12 mouse cellular contexts compared by ENCODE assay signal in the genomic region with DNA sequence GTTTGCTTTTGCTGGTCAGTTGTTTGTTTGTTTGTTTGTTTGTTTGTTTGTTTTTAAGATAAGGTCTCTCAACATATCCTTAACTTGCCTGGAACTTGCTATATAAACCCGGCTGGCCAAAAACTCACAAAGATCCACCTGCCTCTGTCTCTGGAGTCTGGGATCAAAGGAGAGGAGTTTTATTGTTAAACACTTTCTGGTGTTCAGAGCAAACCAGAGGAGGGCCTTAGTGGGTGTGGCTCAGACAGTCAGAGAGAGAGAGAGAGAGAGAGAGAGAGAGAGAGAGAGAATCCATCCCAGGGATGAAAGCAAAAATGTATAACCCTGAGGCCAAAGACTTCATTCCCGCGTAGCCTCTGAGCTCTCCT. TPM values are rescaled to one million over a fixed set of nuclear protein-coding genes. Genes with fewer than 3 reads are reported as not detected.
DNase-seq lines count a peak whose midpoint lies in the region; ATAC-seq lines count a peak whose summit lies in the region.
"Had no signal": no experiment of that assay in that cellular context is flagged by ENCODE, and none has a peak within 500 bp of the region (broad histone marks: within the 10 kb centered on the region; RNA-seq: fewer than 3 reads in every experiment).

No protein-coding gene starts in this region.

- no peak overlapping the region for H3K4me3 ChIP-seq in neural tube, embryonic 11.5 days (ENCODE audit: low read depth, low read length)
- H3K4me3 ChIP-seq in embryonic facial prominence, embryonic 13.5 days: no peak overlapping the region
- no peak overlapping the region for H3K4me3 ChIP-seq in hindbrain, embryonic 15.5 days
- H3K4me3 ChIP-seq: erythroblast, embryonic 14.5 days; gastrocnemius, adult 2 months; liver, embryonic 15.5 days had no signal

- H3K36me3 ChIP-seq in neural tube, embryonic 11.5 days (ENCODE audit: control insufficient read depth, insufficient read depth, low read length): no peaks in the 10 kb centered on the region
- H3K36me3 ChIP-seq in embryonic facial prominence, embryonic 13.5 days: no peaks in the 10 kb centered on the region
- H3K36me3 ChIP-seq in hindbrain, embryonic 15.5 days: no peaks in the 10 kb centered on the region
- H3K36me3 ChIP-seq: liver, embryonic 15.5 days had no signal

- no peaks in the 10 kb centered on the region for H3K27me3 ChIP-seq in neural tube, embryonic 11.5 days (ENCODE audit: control insufficient read depth, insufficient read depth, low read length)
- H3K27me3 ChIP-seq in embryonic facial prominence, embryonic 13.5 days: no peaks in the 10 kb centered on the region
- no peaks in the 10 kb centered on the region for H3K27me3 ChIP-seq in hindbrain, embryonic 15.5 days
- H3K27me3 ChIP-seq: liver, embryonic 15.5 days had no signal

- H3K4me1 ChIP-seq in neural tube, embryonic 11.5 days (ENCODE audit: control insufficient read depth, insufficient read depth, low read length): peaks cover 16% of the 10 kb centered on the region; the same call in 1 of the 2 replicates
- H3K4me1 ChIP-seq in embryonic facial prominence, embryonic 13.5 days: peaks cover 29% of the 10 kb centered on the region
- H3K4me1 ChIP-seq in hindbrain, embryonic 15.5 days (replicated peaks): peaks cover 28% of the 10 kb centered on the region

- WGBS in neural tube, embryonic 11.5 days: 5% methylated on average over 3 of the region's 3 CpGs
- 7% methylated on average over 3 of the region's 3 CpGs for WGBS in embryonic facial prominence, embryonic 13.5 days
- WGBS in hindbrain, embryonic 15.5 days: 23% methylated on average over 3 of the region's 3 CpGs

- H3K4me2 ChIP-seq in neural tube, embryonic 11.5 days (ENCODE audit: low read depth): 0 out of 2 replicates have a peak overlapping the region, but pooled peaks have one; percentile 6
- H3K4me2 ChIP-seq in embryonic facial prominence, embryonic 13.5 days: peak overlapping the region; percentile 50
- H3K4me2 ChIP-seq in hindbrain, embryonic 15.5 days: no peak overlapping the region
- H3K4me2 ChIP-seq: liver, embryonic 15.5 days had no signal

- H3K9ac ChIP-seq in neural tube, embryonic 11.5 days (ENCODE audit: low read length): peak overlapping the region; percentile 20; the same call in 1 of the 2 replicates
- no peak overlapping the region for H3K9ac ChIP-seq in embryonic facial prominence, embryonic 13.5 days
- H3K9ac ChIP-seq in hindbrain, embryonic 15.5 days: no peak overlapping the region
- H3K9ac ChIP-seq: liver, embryonic 15.5 days had no signal

- ATAC-seq in neural tube, embryonic 11.5 days (ENCODE audit: insufficient read depth, low FRiP score, low TSS enrichment): 0 out of 2 replicates have a peak, but pooled peaks have one; percentile 41
- ATAC-seq in embryonic facial prominence, embryonic 13.5 days (ENCODE audit: insufficient number of reproducible peaks, insufficient read depth, low FRiP score, low TSS enrichment, low read depth): no peak
- no peak for ATAC-seq in hindbrain, embryonic 15.5 days (ENCODE audit: low FRiP score, low read depth)

- H3K27ac ChIP-seq in neural tube, embryonic 11.5 days (ENCODE audit: low read depth, low read length): peak overlapping the region; percentile 67; the same call in 1 of the 2 replicates
- peak overlapping the region; percentile 5; the same call in 1 of the 2 replicates for H3K27ac ChIP-seq in embryonic facial prominence, embryonic 13.5 days
- 0 out of 2 replicates have a peak overlapping the region, but pooled peaks have one; percentile 21 for H3K27ac ChIP-seq in hindbrain, embryonic 15.5 days (replicated peaks)
- H3K27ac ChIP-seq: gastrocnemius, adult 2 months; liver, embryonic 15.5 days had no signal

- no peak for DNase-seq in neural tube, embryonic 11.5 days (ENCODE audit: low spot score)
- no peak for DNase-seq in neural tube, embryonic 10.5 days (ENCODE audit: extremely low spot score, low spot score)
- no peak for DNase-seq in left cerebral cortex, adult 8-10 months (ENCODE audit: low spot score in 2 of 2)
- no peak for DNase-seq in ovary, adult 18-20 months (ENCODE audit: low spot score)
- DNase-seq in heart, postnatal 4 days: no peak
- DNase-seq: cerebellum, postnatal 36 days; gastrocnemius, adult 2 months; thymus, postnatal 25 days had no signal

- no peaks in the 10 kb centered on the region for H3K9me3 ChIP-seq in neural tube, embryonic 11.5 days (ENCODE audit: control insufficient read depth, low read length)
- H3K9me3 ChIP-seq in embryonic facial prominence, embryonic 13.5 days: no peaks in the 10 kb centered on the region
- H3K9me3 ChIP-seq in hindbrain, embryonic 15.5 days: no peaks in the 10 kb centered on the region
- H3K9me3 ChIP-seq: liver, embryonic 15.5 days had no signal

RNA-seq across cellular contexts. Expression of gene Chst8, which starts 13.1 kb away (rescaled TPM):
- 19.6 and 21.2 TPM in 2 replicates for polyA plus RNA-seq in neural tube, embryonic 11.5 days (2014; fragmentation: Nextera tagmentation; extraction: Ambion mirVana)
- 3.7 and 4.0 TPM in 2 replicates for polyA plus RNA-seq in embryonic facial prominence, embryonic 13.5 days (2015; fragmentation: Nextera tagmentation; extraction: Ambion mirVana)
- 11.0 and 15.2 TPM in 2 replicates for polyA plus RNA-seq in hindbrain, embryonic 15.5 days (2015; fragmentation: Nextera tagmentation; extraction: Ambion mirVana)
- total RNA-seq in left cerebral cortex, adult 8-10 months (2022): 10 to 100 TPM; 14.6 to 19.4 (median 17.7) TPM
- under 1 TPM; 0.38 to 0.74 TPM for total RNA-seq in heart, postnatal 4 days (2021)
- polyA plus RNA-seq: erythroblast, embryonic 14.5 days had no signal

Comparison
In these comparisons a context has a peak if more than half of its experiments do, and no peak if none do; other contexts are left out.
1. H3K27ac ChIP-seq: peak in every context shown above with its lines; median percentile 67 in neural tube, embryonic 11.5 days; 21 in hindbrain, embryonic 15.5 days; 5 in embryonic facial prominence, embryonic 13.5 days.